Mouse (Mus musculus) hindbrain, embryonic 11.5 days (tissue): Measurements from ENCODE around the gene Akr7a5. TPM values are rescaled to one million over a fixed set of nuclear protein-coding genes. Genes with fewer than 3 reads are reported as not detected.
A peak's percentile ranks its signal among the peaks of the same experiment; 100 is the strongest.

Experiments used
- ATAC-seq: fragments of 200-750 bp; cut with Nextera tagmentation; 2 replicates; pipeline ENCODE4 v1.8.0; 2017; ENCODE audit warnings: mild to moderate bottlenecking, moderate TSS enrichment, moderate library complexity; ENCODE audit not compliant: low FRiP score
- DNase-seq: peaks from one replicate; pipeline ENCODE4 v3.0.0-alpha.2; 2015; ENCODE audit warnings: low spot score
- H3K27ac ChIP-seq: fragments of 300-500 bp; sonication (generic); 2 replicates; pipeline ENCODE4 v1.5.1; 2014; ENCODE audit warnings: mild to moderate bottlenecking, low read depth, low read length
- H3K27me3 ChIP-seq: fragments of 300-500 bp; sonication (generic); 2 replicates; pipeline ENCODE4 v1.6.1; 2014; ENCODE audit warnings: mild to moderate bottlenecking, low read length, moderate library complexity, mixed read lengths; ENCODE audit not compliant: control insufficient read depth, insufficient read depth
- H3K36me3 ChIP-seq: fragments of 300-500 bp; sonication (generic); 2 replicates; pipeline ENCODE4 v1.6.1; 2014; ENCODE audit warnings: mild to moderate bottlenecking, low read length, moderate library complexity, mixed read lengths; ENCODE audit not compliant: control insufficient read depth, insufficient read depth
- H3K4me1 ChIP-seq: fragments of 300-500 bp; sonication (generic); replicated peaks from 2 replicates; pipeline ENCODE4 v1.6.1; 2014; ENCODE audit warnings: low read length, mixed read lengths; ENCODE audit not compliant: control insufficient read depth, insufficient read depth
- H3K4me2 ChIP-seq: fragments of 300-500 bp; sonication (generic); replicated peaks from 2 replicates; pipeline ENCODE4 v1.6.1; 2014; ENCODE audit warnings: mild to moderate bottlenecking, low read depth, low read length
- H3K4me3 ChIP-seq: fragments of 300-500 bp; sonication (generic); 2 replicates; pipeline ENCODE4 v1.5.1; 2014; ENCODE audit warnings: low read depth, low read length
- H3K9ac ChIP-seq: fragments of 300-500 bp; sonication (generic); 2 replicates; pipeline ENCODE4 v1.6.1; 2014; ENCODE audit warnings: low read depth, low read length
- H3K9me3 ChIP-seq: fragments of 300-500 bp; sonication (generic); 2 replicates; pipeline ENCODE4 v1.6.1; 2016; ENCODE audit warnings: low read length; ENCODE audit not compliant: control insufficient read depth
- WGBS: fragments of 180-500 bp; shearing (Covaris S2); extraction: QIAGEN DNeasy Blood & Tissue Kit; methylation state at CpG from one replicate; pipeline ENCODE4 v1.1.7; 2014; 5-methylcytosine and 5-hydroxymethylcytosine counted together
- polyA plus RNA-seq: library from polyadenylated mRNA; unstranded; fragments of >200 nt; fragmentation: Nextera tagmentation; extraction: Ambion mirVana; gene quantifications from 2 replicates; pipeline ENCODE4 v1.2.1, GENCODE M21; 2014

Gene Akr7a5
- polyA plus RNA-seq, 1 experiment from 2014 or later, result 64.7 TPM

GRCm38 (mm10) chr4:139351931-139352711, 41.6 kb downstream of the Akr7a5 start, which contains the start of the genes Mrto4, Emc1 and Ubr4:
TSS of gene Mrto4 (minus strand) at chr4:139352576.
TSS of gene Emc1 (plus strand) at chr4:139352587.
TSS of gene Ubr4 (plus strand) at chr4:139352609.
- Histone ChIP-seq H3K4me3 (peak within 1 kb of the TSS; percentile 65), H3K4me2 (peak within 1 kb of the TSS; percentile 85), H3K4me1 (peaks cover 6% of the 10 kb centered on the region), H3K27me3 (no peaks in the 10 kb centered on the region), H3K9me3 (no peaks in the 10 kb centered on the region), H3K27ac (peak within 1 kb of the TSS; percentile 97), H3K9ac (peak within 1 kb of the TSS; percentile 96), H3K36me3 (peaks cover 6% of the 10 kb centered on the region; the same call in 1 of the 2 replicates)
- DNase-seq, result peak; percentile 86
- ATAC-seq, result peak; percentile 94
- WGBS, result 0% methylated on average over 60 of the region's 64 CpGs

- Histone ChIP-seq H3K4me3 (peak overlapping the region; percentile 65), H3K4me1 (peaks cover 6% of the 10 kb centered on the region), H3K4me2 (peak overlapping the region; percentile 85), H3K27me3 (no peaks in the 10 kb centered on the region), H3K9ac (peak overlapping the region; percentile 96), H3K36me3 (peaks cover 9% of the 10 kb centered on the region; the same call in 1 of the 2 replicates), H3K9me3 (no peaks in the 10 kb centered on the region), H3K27ac (peak overlapping the region; percentile 97; the same call in 1 of the 2 replicates)
- DNase-seq (no peak), ATAC-seq (peak; percentile 39; the same call in 1 of the 2 replicates)
- WGBS, result under 1% methylated on average over 7 of the region's 7 CpGs
Observed at GRCm38 (mm10) chr4:139352832-139353231, 42.3 kb downstream of the Akr7a5 start.

- H3K9me3 ChIP-seq, result no peaks in the 10 kb centered on the region
- peaks cover 7% of the 10 kb centered on the region; the same call in 1 of the 2 replicates for H3K36me3 ChIP-seq
- H3K27me3 ChIP-seq, result no peaks in the 10 kb centered on the region
- H3K4me1 ChIP-seq, result no peaks in the 10 kb centered on the region
- DNase-seq (no peak), ATAC-seq (no peak)
- H3K27ac ChIP-seq, result no peak overlapping the region
- 89% methylated on average over 3 of the region's 3 CpGs for WGBS
- no peak overlapping the region for H3K4me2 ChIP-seq
- H3K4me3 ChIP-seq, result no peak overlapping the region
- no peak overlapping the region for H3K9ac ChIP-seq
Observed at GRCm38 (mm10) chr4:139357211-139357610, 46.7 kb downstream of the Akr7a5 start.

DNA sequence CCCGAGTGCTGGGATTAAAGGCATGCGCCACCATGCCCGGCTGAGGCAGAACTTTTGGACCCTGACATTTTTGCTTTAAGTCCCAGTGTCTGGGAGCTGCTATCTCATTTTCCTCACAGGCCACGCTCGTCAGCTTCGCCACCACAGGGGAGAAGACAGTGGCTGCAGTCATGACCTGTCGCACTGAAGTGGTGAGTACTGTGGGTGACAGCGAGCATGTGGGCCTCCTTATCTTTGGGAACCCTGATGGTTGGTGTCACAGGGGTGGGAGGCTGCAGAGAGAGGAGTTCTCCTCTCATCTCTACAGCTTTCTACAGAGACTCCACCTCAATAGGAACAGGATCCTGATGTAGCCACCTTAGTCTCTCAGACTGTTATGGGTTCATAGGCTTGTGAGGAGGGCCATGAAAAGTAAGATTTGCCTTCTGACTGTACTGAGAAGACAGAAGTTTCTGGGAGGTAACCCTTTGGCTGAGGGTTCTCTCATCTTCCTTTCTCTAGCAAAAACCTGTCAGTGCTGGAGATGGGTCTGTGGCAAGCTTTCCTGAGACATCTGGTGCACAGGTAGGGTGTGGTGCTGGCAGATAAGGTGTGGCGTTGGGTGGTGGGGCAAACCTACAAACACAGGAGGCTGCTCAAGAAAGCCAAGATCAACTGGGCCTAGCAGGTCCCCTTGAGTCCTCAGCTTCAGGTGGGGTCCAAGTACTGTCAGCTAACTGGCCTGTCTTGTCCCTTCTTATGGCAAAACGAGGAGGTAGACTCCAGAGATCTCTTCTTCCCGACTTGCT, 50.4 kb downstream of the Akr7a5 start:
- DNase-seq, result no peak
- Histone ChIP-seq H3K36me3 (peaks cover 11% of the 10 kb centered on the region; the same call in 1 of the 2 replicates), H3K4me2 (no peak overlapping the region), H3K4me3 (no peak overlapping the region), H3K9ac (no peak overlapping the region), H3K27me3 (no peaks in the 10 kb centered on the region), H3K4me1 (no peaks in the 10 kb centered on the region), H3K9me3 (no peaks in the 10 kb centered on the region), H3K27ac (no peak overlapping the region)
- WGBS, result 94% methylated on average over 11 of the region's 11 CpGs
- ATAC-seq, result no peak

DNA sequence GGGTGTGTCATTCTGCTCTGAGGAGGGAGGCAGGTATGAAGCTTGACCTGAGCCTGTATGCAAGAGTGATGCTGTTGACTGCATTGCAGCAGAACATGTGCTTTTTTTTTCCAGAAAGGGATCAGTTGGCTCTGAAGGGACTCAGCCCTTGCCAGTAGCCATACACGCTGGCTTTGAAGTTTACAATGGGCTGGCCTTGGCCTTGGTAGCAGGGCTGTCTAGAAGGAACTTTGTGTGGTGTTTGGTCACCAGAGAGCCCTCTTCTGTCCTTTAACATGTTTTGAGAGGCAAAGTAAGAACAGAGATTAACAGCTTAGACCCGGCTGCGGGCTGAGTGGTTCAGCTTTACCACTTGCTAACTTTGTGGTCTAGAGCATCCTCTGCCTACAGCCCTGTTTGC, 56.8 kb downstream of the Akr7a5 start:
- DNase-seq, result no peak
- no peak overlapping the region for H3K27ac ChIP-seq
- 96% methylated on average over 3 of the region's 3 CpGs for WGBS

More for the DNA sequence above, 56.8 kb downstream of the Akr7a5 start:
- peaks cover 13% of the 10 kb centered on the region; the same call in 1 of the 2 replicates for H3K36me3 ChIP-seq
- no peak overlapping the region for H3K9ac ChIP-seq
- H3K4me3 ChIP-seq, result no peak overlapping the region
- H3K27me3 ChIP-seq, result no peaks in the 10 kb centered on the region
- H3K4me1 ChIP-seq, result no peaks in the 10 kb centered on the region
- ATAC-seq, result no peak
- no peak overlapping the region for H3K4me2 ChIP-seq
- no peaks in the 10 kb centered on the region for H3K9me3 ChIP-seq

Other genes starting within 250 kb of the Akr7a5 start
- gene Htr6, start 235.2 kb upstream of the Akr7a5 start, polyA plus RNA-seq, result not detected in 2 replicates
- gene Nbl1, start 217.8 kb upstream of the Akr7a5 start, polyA plus RNA-seq, result 17.2 and 19.6 TPM in 2 replicates
- 399 TPM in 2 replicates for gene Minos1, start 179.6 kb upstream of the Akr7a5 start, polyA plus RNA-seq
- 239 and 255 TPM in 2 replicates for gene Capzb, start 117.8 kb upstream of the Akr7a5 start, polyA plus RNA-seq
- 11.8 and 13.8 TPM in 2 replicates for gene Pqlc2, start within 50 bp of the Akr7a5 start, polyA plus RNA-seq
- 120 and 123 TPM in 2 replicates for gene Mrto4, start 41.8 kb downstream of the Akr7a5 start, polyA plus RNA-seq
- 21.6 and 23.5 TPM in 2 replicates for gene Emc1, start 41.8 kb downstream of the Akr7a5 start, polyA plus RNA-seq
- gene Ubr4, start 41.9 kb downstream of the Akr7a5 start, polyA plus RNA-seq, result 76.5 and 82.5 TPM in 2 replicates
- gene Iffo2, start 219.8 kb downstream of the Akr7a5 start, polyA plus RNA-seq, result 3.3 and 4.8 TPM in 2 replicates